Mouse (Mus musculus) left cerebral cortex, postnatal 10 days (tissue): ENCODE results near the gene Kif3b. TPM values are rescaled to one million over a fixed set of nuclear protein-coding genes. Genes with fewer than 3 reads are reported as not detected.

ENCODE experiments used
- total RNA-seq, 2 experiments: library from RNA; stranded (reverse); gene quantifications; 2 replicates each; pipeline ENCODE4 v1.2.3; 2021

Gene Kif3b
- total RNA-seq, 2 experiments from 2014 or later = 91.6 to 94.6 TPM

Other genes with a start within 250 kb of the Kif3b start
- gene Ccm2l, start 225.5 kb upstream of the Kif3b start, total RNA-seq = 1 to 10 TPM; 6.8 to 7.1 TPM
- gene Hck, start 182.9 kb upstream of the Kif3b start, total RNA-seq = 1 to 10 TPM; 2.4 to 3.0 TPM
- 100 to 1,000 TPM; 123 to 128 TPM for gene Tm9sf4, start 130.1 kb upstream of the Kif3b start, total RNA-seq
- 10 to 100 TPM; 35.2 to 36.7 TPM for gene Tspyl3, start 66.0 kb upstream of the Kif3b start, total RNA-seq
- gene Plagl2, start 50.0 kb upstream of the Kif3b start, total RNA-seq = 1 to 10 TPM; 4.6 to 5.2 TPM
- gene Pofut1, start 49.9 kb upstream of the Kif3b start, total RNA-seq = 10 to 100 TPM; 17.5 to 20.5 TPM
- gene Asxl1, start 54.4 kb downstream of the Kif3b start, total RNA-seq = 10 to 100 TPM; 38.8 to 41.5 TPM
- not detected for gene 4930404H24Rik, start 201.4 kb downstream of the Kif3b start, total RNA-seq
- 10 to 100 TPM; 55.5 to 62.5 TPM for gene Nol4l, start 238.6 kb downstream of the Kif3b start, total RNA-seq